Mouse (Mus musculus) hindlimb bud, embryonic 11.5 days (tissue): ENCODE data around the gene Mex3a.

Experiments used
- DNase-seq: peaks from one replicate; pipeline ENCODE4 v3.0.0-alpha.2; 2012; ENCODE audit warnings: low read depth, low spot score; ENCODE audit errors: extremely low spot score

The Mex3a gene

DNA sequence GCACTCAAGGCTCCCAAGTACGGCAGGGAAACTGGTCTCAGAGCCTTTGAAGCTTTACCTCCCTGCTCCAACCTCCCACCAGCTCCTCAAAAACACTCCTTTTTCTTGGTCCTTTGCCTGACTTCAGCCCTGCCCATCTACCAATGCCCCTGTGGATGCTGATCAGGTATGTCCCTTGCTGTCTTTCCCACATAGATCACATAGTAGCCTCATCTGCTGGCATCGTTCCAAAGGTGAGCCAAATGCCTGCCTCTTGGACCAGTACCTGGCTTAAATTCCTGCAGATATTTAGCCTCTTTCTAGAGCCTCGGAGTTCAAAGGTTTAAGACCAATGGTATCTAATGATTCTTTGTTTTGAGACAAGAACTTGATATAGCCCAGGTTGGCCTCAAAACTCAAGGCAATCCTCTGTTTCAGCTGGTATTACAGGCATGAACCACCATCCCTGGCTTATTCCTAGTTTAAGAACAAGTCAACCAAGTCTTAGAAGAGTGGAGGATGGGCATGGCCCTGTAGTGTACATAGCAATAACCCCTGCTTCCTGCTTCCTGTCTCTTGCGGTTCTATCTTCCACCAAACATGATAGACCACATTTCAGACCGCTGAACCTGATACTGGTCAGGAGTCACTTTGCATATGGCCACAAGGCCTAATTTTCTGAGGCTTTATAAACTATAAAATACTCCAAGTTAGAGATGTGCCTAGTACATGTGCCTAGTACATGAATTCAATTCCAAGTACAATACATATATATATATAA lies 11.6 kb downstream of the Mex3a start:
- DNase-seq = no peak

GRCm38 (mm10) chr3:88544514-88544913 lies 12.3 kb downstream of the Mex3a start:
- no peak for DNase-seq

DNA sequence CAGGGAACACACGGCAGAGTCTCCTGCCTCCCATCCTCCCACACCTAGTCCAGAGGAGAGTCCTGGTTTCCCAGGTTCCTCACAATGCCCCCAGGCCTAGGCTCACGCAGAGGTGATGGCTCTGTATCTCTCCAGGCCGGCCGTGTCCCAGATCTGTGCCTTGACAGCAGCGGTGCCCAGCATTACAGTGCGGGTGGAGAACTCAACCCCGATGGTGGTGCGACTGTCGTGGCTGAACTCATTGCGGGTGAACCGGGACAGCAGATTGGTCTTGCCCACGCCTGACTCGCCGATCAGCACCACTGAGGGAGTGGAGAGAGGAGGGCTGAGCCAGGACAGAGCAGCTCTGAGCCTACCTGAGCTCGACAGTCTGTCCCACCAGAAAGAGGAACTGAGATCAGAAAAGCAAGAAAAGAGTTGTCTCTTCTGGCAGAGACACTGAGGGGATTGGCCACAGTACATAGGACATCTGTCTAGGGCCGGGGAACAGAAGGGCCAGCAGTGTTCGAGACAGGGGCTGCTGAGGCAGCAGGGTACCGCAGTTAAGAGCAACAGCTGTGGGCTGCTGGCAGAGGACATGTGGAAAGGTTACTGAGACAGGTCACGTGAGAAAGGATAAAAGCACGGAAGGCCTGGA lies 12.9 kb downstream of the Mex3a start:
- DNase-seq = no peak

DNA sequence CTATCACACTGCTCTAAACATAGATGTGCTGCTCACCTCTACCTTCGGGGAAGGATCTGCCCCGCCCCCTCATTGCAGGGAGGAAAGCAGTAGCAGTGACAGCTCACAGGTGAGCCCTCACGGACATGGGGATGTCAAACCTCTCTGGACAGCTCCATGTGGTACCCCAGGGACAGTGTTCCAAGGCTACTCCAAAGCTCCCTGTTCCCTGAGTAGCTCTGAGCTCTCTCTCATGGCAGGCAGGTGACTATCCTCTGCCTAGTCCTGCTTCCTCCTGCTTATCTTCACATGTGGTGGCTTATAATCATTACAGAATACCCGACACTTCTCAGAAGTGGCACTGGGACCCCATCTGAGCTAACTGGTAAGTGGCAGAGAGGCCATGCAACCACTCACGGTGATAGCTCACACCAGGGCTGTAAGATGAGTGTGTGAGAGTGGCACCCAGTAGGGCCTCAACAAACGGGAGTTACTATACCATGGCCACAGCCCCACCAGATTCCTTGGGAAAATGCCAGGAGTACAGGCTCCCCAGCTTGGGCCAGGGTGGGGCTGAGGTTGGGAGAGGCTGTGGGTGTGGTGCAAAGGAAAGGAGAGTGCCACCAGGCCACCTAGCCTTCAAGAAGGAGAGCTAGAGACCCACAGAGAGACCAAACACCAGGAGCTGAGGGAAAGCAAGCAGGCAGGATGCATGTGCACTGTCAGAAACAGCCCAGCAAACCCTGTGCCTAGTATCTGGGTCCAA lies 14.7 kb downstream of the Mex3a start:
- DNase-seq = no peak

DNA sequence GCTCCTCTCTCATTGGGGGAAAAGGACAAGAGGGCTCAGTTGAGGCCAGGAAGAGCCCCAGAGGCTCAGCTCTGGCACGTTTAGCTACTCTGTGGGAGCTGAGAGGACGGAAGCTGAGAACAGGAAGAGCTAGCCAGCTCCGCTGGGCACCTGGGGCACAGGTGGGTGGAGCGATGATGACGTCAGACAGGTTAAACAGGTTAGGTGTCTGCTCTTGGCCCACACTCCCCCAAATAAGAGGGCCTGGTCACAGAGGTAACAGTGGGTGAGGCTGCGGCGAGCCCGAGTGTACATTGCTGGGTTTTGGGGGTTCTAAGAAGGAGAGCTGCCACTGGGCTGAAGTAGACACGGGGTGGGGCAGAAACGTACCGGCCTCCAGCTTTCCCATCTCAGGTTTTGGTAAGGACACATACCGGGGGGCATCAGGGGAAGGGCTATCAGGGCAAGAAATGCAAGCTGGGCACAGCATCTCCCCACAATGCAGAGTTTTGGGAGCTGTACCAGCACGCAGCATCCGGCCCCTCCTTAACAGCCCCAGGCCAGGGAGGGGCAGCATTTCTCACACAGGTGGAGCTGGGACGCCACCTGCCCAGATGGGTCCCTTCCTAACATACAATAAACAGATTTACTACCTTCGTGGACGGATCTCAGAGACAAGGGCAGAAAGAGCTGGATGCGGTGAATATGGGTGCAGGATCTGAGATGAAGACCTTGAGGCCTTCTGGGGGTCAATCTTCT lies 16.2 kb downstream of the Mex3a start, which contains the start of gene Rab25:
Gene Rab25 (minus strand): TSS at position 121 of the 738 bp plus-strand sequence.
- DNase-seq = no peak

DNA sequence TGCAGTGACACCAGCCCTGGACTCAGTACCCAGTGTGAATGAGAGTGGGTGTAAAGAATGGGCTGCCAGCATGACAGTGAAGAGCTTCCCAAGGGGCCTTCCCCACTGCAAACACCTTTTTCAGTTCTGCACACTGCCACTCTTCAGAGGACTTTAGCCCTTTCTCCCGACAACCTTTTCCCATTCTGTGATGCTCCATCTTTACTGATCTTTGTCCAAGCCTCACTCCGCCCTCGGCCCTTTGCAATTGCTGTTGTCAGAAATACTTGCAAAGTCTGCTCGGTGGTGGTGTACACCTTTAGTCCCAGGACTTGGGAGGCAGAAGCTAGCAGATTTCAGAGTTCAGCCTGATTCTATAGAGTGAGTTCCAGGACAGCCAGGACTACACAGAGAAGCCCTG lies 19.4 kb downstream of the Mex3a start:
- DNase-seq = no peak

GRCm38 (mm10) chr3:88552082-88552645 lies 20.0 kb downstream of the Mex3a start:
- no peak for DNase-seq

DNA sequence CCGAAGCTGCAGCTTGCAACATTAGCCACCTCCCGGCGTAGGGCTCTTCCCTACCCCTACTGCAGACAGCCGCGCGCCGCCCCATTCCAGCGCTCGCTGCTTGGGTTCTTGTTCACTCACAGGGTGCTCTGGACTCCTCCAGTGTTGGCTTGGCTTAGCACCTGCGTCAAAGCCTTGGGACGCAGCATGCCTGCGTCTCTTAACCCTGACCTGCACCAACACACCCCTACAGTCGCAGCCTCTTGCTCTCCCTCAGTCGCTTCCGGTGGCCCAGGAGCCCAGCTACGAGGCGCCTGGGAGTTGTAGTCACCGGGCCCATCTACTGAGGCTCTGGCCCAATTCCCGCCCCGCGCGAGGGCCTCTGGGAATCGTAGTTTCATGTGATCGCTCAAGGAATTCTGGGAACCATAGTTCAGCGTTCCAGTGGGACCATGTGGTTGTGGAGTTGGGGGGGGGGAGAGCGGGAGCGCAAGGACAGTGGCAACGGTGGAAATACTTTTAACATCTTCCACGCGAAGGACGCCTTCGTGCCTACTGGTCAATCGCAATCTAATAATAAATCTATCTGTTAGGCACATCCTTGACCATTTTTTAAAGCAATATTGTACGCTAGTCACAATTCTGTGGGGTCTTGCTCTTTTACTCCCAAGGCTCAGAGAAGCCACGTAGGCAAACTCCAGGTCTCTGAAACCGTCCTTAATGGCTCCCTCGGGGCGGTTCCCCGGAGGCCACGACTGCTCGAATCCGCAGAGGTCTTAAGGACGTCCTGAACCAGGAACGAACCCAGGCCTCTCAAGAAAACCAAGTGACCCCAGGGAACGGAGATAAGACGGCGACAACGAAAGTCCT lies 20.7 kb downstream of the Mex3a start, which contains the start of gene Lamtor2:
Gene Lamtor2 (minus strand): TSS at position 399 of the 849 bp plus-strand sequence.
- peak; percentile 97 for DNase-seq

DNA sequence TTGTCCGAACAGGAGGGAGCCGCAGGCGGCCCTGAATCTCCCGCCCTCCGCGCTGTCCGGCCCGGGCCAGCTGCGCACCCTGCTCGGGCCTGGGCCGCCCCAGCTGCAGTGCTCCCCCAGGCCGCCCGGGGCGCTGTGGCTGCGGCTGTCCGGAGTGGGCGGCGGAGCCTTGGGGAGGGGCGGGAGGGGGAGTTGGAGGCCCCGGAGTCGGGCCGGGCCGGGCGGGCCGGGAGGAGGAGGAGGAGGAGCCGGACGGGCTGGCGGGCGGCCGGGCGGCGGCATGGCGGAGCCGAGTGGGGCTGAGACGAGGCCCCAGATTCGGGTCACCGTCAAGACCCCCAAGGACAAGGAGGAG lies 21.3 kb downstream of the Mex3a start, which contains the start of gene Ubqln4:
Gene Ubqln4 (plus strand): TSS at position 234 of the 355 bp plus-strand sequence.
- no peak for DNase-seq

DNA sequence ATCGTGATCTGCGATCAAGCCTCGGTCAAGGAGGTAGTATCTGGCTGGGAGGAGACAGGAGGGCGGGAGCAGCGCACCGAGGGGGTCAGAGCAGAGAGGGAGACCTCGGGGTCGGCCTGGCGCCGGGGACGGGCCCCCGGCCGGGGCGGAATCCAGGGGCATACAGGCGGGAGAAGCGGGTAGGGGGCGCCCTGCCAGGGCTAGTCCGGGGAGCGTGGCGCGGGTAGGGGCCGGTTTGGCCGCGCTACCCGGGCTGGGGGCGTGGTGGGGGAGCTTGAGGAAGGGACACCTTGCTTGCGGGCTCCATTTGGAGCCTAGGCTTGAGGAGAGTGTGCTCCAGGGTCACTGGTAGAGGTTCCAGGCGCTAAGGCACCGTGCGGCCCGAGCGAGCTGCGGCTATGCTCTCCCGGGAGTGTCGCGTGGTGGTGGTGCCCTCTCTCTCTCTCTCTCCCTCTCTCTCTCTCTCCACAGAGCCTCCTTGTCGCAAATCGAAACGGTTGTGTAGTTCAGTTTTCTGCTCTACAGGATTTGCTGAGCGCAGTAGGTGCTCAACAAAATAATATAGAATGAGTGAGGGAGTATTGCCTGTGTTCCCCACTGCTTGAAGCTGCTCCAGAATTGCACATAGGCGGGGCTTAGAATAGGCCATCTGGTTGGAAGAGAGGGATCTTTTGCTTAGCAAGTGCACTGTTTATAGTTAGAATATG lies 21.8 kb downstream of the Mex3a start:
- DNase-seq = no peak

GRCm38 (mm10) chr3:88555069-88555605 lies 22.9 kb downstream of the Mex3a start:
- DNase-seq = no peak

DNA sequence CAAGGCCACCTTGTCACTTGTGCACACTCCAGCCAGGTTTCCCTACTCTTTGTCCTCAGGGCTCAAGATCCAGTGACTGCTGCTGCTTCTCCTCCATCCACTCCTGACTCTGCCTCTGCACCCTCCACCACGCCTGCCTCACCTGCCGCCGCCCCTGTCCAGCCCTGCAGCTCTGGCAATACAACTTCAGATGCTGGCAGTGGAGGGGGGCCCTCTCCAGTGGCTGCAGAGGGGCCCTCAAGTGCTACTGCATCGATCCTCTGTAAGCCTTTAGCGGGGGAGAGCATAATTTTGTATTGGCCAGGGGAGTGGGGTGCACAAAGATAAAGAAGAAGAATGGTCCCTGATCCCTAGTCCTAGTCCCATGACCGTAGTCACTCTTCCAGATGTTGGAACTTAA lies 23.5 kb downstream of the Mex3a start:
- DNase-seq = no peak

DNA sequence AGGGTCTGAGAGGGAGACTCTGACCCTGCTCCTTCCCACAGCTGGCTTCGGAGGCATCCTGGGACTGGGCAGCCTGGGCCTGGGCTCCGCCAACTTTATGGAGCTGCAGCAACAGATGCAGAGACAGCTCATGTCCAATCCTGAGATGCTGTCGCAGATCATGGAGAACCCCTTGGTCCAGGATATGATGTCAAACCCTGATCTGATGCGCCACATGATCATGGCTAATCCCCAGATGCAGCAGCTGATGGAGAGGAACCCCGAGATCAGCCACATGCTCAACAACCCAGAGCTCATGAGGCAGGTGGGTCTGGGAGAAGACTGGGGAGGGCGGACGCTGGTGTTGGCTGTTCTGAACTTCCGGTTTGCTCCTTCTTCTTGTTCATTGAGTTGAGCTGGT lies 24.4 kb downstream of the Mex3a start:
- DNase-seq = no peak

DNA sequence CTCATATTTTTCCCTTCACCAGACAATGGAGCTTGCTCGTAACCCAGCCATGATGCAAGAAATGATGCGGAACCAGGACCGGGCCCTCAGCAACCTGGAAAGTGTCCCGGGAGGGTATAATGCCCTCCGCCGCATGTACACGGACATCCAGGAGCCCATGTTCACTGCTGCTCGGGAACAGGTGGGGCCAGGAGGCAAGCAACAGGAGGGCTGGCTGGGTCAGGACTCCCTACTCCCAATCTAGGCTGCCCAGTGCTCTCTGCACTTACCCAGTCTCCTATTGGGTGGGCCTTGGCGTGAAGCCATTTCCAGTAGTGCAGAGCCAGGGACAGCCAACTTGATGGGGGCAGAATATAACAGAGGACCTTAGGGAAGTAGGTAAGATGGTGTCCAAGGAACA lies 27.4 kb downstream of the Mex3a start:
- no peak for DNase-seq

- no peak for DNase-seq
Observed at GRCm38 (mm10) chr3:88561989-88562388, 29.8 kb downstream of the Mex3a start.

GRCm38 (mm10) chr3:88563442-88563841 lies 31.2 kb downstream of the Mex3a start:
- DNase-seq = no peak

GRCm38 (mm10) chr3:88563966-88564365 lies 31.8 kb downstream of the Mex3a start:
- DNase-seq = no peak

DNA sequence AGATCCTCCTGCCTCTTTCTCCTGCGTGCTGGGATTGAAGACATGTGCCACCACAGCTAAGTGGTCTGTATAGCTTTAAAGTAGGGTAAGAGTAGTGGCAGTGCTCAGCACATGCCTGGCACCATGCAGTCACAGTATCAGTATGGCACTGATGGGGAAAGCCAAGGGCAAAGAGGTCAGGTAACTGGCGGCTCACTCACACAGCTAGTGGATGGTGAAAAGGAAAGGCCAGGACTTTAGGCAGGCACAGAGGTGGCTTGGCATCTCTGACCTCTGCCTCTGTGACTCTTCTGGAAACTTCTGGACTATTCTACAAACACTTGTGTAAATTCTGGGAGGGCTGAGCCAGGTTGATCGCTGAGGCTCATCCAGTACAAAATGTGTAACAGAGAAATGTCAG lies 33.9 kb downstream of the Mex3a start:
- no peak for DNase-seq

GRCm38 (mm10) chr3:88566536-88567061 lies 34.4 kb downstream of the Mex3a start:
- DNase-seq = no peak
